Mouse (Mus musculus) stomach, embryonic 15.5 days (tissue): ENCODE results near the gene Hspb1. TPM values are rescaled to one million over a fixed set of nuclear protein-coding genes. Genes with fewer than 3 reads are reported as not detected.
A peak's percentile ranks its signal among the peaks of the same experiment; 100 is the strongest.

ENCODE experiments used
- ATAC-seq: fragments of 200-750 bp; cut with Nextera tagmentation; 2 replicates; pipeline ENCODE4 v1.8.0; 2017; ENCODE audit warnings: low read depth, moderate number of reproducible peaks, moderate TSS enrichment; ENCODE audit not compliant: insufficient read depth, low FRiP score
- H3K27ac ChIP-seq: fragments of 300-500 bp; sonication (generic); 2 replicates; pipeline ENCODE4 v1.5.1; 2015; ENCODE audit warnings: mild to moderate bottlenecking, inconsistent platforms
- H3K27me3 ChIP-seq: fragments of 300-500 bp; sonication (generic); replicated peaks from 2 replicates; pipeline ENCODE4 v1.6.1; 2015; ENCODE audit warnings: inconsistent platforms
- H3K36me3 ChIP-seq: fragments of 300-500 bp; sonication (generic); 2 replicates; pipeline ENCODE4 v1.6.1; 2015; ENCODE audit warnings: inconsistent platforms
- H3K4me1 ChIP-seq: fragments of 300-500 bp; sonication (generic); 2 replicates; pipeline ENCODE4 v1.6.1; 2015; ENCODE audit warnings: inconsistent platforms
- H3K4me2 ChIP-seq: fragments of 300-500 bp; sonication (generic); 2 replicates; pipeline ENCODE4 v1.6.1; 2015; ENCODE audit warnings: mild to moderate bottlenecking, inconsistent platforms
- H3K4me3 ChIP-seq: fragments of 300-500 bp; sonication (generic); replicated peaks from 2 replicates; pipeline ENCODE4 v1.5.1; 2015; ENCODE audit warnings: inconsistent platforms
- H3K9ac ChIP-seq: fragments of 300-500 bp; sonication (generic); 2 replicates; pipeline ENCODE4 v1.6.1; 2015; ENCODE audit warnings: inconsistent platforms
- H3K9me3 ChIP-seq: fragments of 300-500 bp; sonication (generic); 2 replicates; pipeline ENCODE4 v1.6.1; 2016; ENCODE audit warnings: inconsistent platforms
- WGBS: fragments of 180-500 bp; shearing (Covaris S2); methylation state at CpG from one replicate; pipeline ENCODE4 v1.1.7; 2015; 5-methylcytosine and 5-hydroxymethylcytosine counted together
- polyA plus RNA-seq: library from polyadenylated mRNA; unstranded; fragments of >200 nt; fragmentation: Nextera tagmentation; extraction: Ambion mirVana; gene quantifications from 2 replicates; pipeline ENCODE4 v1.2.1, GENCODE M21; 2015

The Hspb1 gene
- polyA plus RNA-seq: 291 and 451 TPM in 2 replicates

- 2% methylated on average over 24 of the region's 24 CpGs for WGBS
- H3K27me3 ChIP-seq: peaks cover 6% of the 10 kb centered on the region
- H3K4me3 ChIP-seq: peak within 1 kb of the TSS; percentile 47
- peaks cover 11% of the 10 kb centered on the region for H3K4me1 ChIP-seq
- peak within 1 kb of the TSS; percentile 32 for H3K9ac ChIP-seq
- ATAC-seq: peak; percentile 75
- H3K9me3 ChIP-seq: no peaks in the 10 kb centered on the region
- no peaks in the 10 kb centered on the region for H3K36me3 ChIP-seq
- peak within 1 kb of the TSS; percentile 57 for H3K4me2 ChIP-seq
- H3K27ac ChIP-seq: peak within 1 kb of the TSS; percentile 57; the same call in 1 of the 2 replicates
These were observed at the start of gene Hspb1 for GRCm38 (mm10) chr5:135887675-135888102. TSS of gene Hspb1 (plus strand) at chr5:135887919.

- ATAC-seq: no peak
- Histone ChIP-seq H3K9me3 (no peaks in the 10 kb centered on the region), H3K4me1 (no peaks in the 10 kb centered on the region), H3K27ac (no peak overlapping the region), H3K4me3 (no peak overlapping the region), H3K4me2 (no peak overlapping the region), H3K27me3 (no peaks in the 10 kb centered on the region), H3K36me3 (no peaks in the 10 kb centered on the region), H3K9ac (no peak overlapping the region)
- WGBS: 70% methylated on average over 6 of the region's 6 CpGs
These were observed 46.1 kb upstream of the Hspb1 start for GRCm38 (mm10) chr5:135841651-135842050.

GRCm38 (mm10) chr5:135843418-135843817 is 44.3 kb upstream of the Hspb1 start:
- 24% methylated on average over 5 of the region's 5 CpGs for WGBS
- Histone ChIP-seq H3K9ac (no peak overlapping the region), H3K4me1 (no peaks in the 10 kb centered on the region), H3K4me2 (no peak overlapping the region), H3K4me3 (no peak overlapping the region), H3K36me3 (no peaks in the 10 kb centered on the region), H3K9me3 (no peaks in the 10 kb centered on the region), H3K27me3 (no peaks in the 10 kb centered on the region), H3K27ac (no peak overlapping the region)
- no peak for ATAC-seq

GRCm38 (mm10) chr5:135845676-135846320 is 41.9 kb upstream of the Hspb1 start:
- WGBS: 68% methylated on average over 13 of the region's 13 CpGs

GRCm38 (mm10) chr5:135847460-135847859 is 40.3 kb upstream of the Hspb1 start:
- no peak overlapping the region for H3K4me3 ChIP-seq
- peaks cover 9% of the 10 kb centered on the region for H3K4me1 ChIP-seq
- no peaks in the 10 kb centered on the region for H3K36me3 ChIP-seq
- H3K4me2 ChIP-seq: no peak overlapping the region
- ATAC-seq: no peak
- WGBS: 65% methylated on average over 4 of the region's 4 CpGs
- no peak overlapping the region for H3K27ac ChIP-seq
- no peaks in the 10 kb centered on the region for H3K9me3 ChIP-seq
- no peak overlapping the region for H3K9ac ChIP-seq
- H3K27me3 ChIP-seq: peaks cover 23% of the 10 kb centered on the region

More at GRCm38 (mm10) chr5:135845676-135846320, 41.9 kb upstream of the Hspb1 start:
- Histone ChIP-seq H3K4me3 (no peak overlapping the region), H3K9ac (no peak overlapping the region), H3K27me3 (peaks cover 8% of the 10 kb centered on the region), H3K4me2 (no peak overlapping the region), H3K9me3 (no peaks in the 10 kb centered on the region), H3K36me3 (no peaks in the 10 kb centered on the region), H3K4me1 (no peaks in the 10 kb centered on the region), H3K27ac (no peak overlapping the region)
- ATAC-seq: no peak

- Histone ChIP-seq H3K4me2 (no peak overlapping the region), H3K4me3 (no peak overlapping the region), H3K9me3 (no peaks in the 10 kb centered on the region)
These were observed 39.8 kb upstream of the Hspb1 start for GRCm38 (mm10) chr5:135847881-135848280.

GRCm38 (mm10) chr5:135851024-135851423 is 36.7 kb upstream of the Hspb1 start:
- Histone ChIP-seq H3K27ac (peak overlapping the region; percentile 40; the same call in 1 of the 2 replicates), H3K36me3 (no peaks in the 10 kb centered on the region), H3K4me3 (no peak overlapping the region), H3K9ac (no peak overlapping the region), H3K4me2 (no peak overlapping the region), H3K27me3 (peaks cover 46% of the 10 kb centered on the region), H3K4me1 (peaks cover 9% of the 10 kb centered on the region), H3K9me3 (no peaks in the 10 kb centered on the region)
- ATAC-seq: peak; percentile 80; the same call in 1 of the 2 replicates
- under 1% methylated on average over 15 of the region's 15 CpGs for WGBS

More at GRCm38 (mm10) chr5:135847881-135848280, 39.8 kb upstream of the Hspb1 start:
- Histone ChIP-seq H3K27ac (no peak overlapping the region), H3K36me3 (no peaks in the 10 kb centered on the region), H3K9ac (no peak overlapping the region), H3K4me1 (peaks cover 9% of the 10 kb centered on the region), H3K27me3 (peaks cover 27% of the 10 kb centered on the region)
- ATAC-seq: no peak
- 81% methylated on average over 3 of the region's 3 CpGs for WGBS

GRCm38 (mm10) chr5:135851481-135851880 is 36.2 kb upstream of the Hspb1 start:
- no peak overlapping the region for H3K27ac ChIP-seq
- peaks cover 9% of the 10 kb centered on the region for H3K4me1 ChIP-seq
- H3K9me3 ChIP-seq: no peaks in the 10 kb centered on the region
- H3K36me3 ChIP-seq: no peaks in the 10 kb centered on the region
- peaks cover 51% of the 10 kb centered on the region for H3K27me3 ChIP-seq
- ATAC-seq: no peak
- H3K4me2 ChIP-seq: no peak overlapping the region
- WGBS: 11% methylated on average over 14 of the region's 14 CpGs
- H3K9ac ChIP-seq: no peak overlapping the region
- no peak overlapping the region for H3K4me3 ChIP-seq

- Histone ChIP-seq H3K9me3 (no peaks in the 10 kb centered on the region), H3K4me3 (no peak overlapping the region), H3K4me1 (peaks cover 9% of the 10 kb centered on the region), H3K36me3 (no peaks in the 10 kb centered on the region), H3K27ac (no peak overlapping the region), H3K4me2 (no peak overlapping the region), H3K27me3 (peaks cover 60% of the 10 kb centered on the region), H3K9ac (no peak overlapping the region)
- 1% methylated on average over 10 of the region's 10 CpGs for WGBS
- no peak for ATAC-seq
These were observed 35.3 kb upstream of the Hspb1 start for GRCm38 (mm10) chr5:135852421-135852820.

- ATAC-seq: no peak
- no peaks in the 10 kb centered on the region for H3K36me3 ChIP-seq
- no peak overlapping the region for H3K9ac ChIP-seq
- H3K27me3 ChIP-seq: peaks cover 73% of the 10 kb centered on the region
- H3K4me2 ChIP-seq: no peak overlapping the region
- no peak overlapping the region for H3K27ac ChIP-seq
- H3K9me3 ChIP-seq: no peaks in the 10 kb centered on the region
- H3K4me1 ChIP-seq: peaks cover 9% of the 10 kb centered on the region
- 45% methylated on average over 7 of the region's 7 CpGs for WGBS
- H3K4me3 ChIP-seq: no peak overlapping the region
These were observed 34.0 kb upstream of the Hspb1 start for GRCm38 (mm10) chr5:135853731-135854130.

GRCm38 (mm10) chr5:135855156-135855555 is 32.6 kb upstream of the Hspb1 start:
- H3K4me1 ChIP-seq: peaks cover 9% of the 10 kb centered on the region
- H3K27ac ChIP-seq: no peak overlapping the region
- no peak overlapping the region for H3K9ac ChIP-seq
- 0% methylated on average over 4 of the region's 4 CpGs for WGBS
- H3K4me2 ChIP-seq: no peak overlapping the region
- no peak overlapping the region for H3K4me3 ChIP-seq
- peaks cover 71% of the 10 kb centered on the region for H3K27me3 ChIP-seq
- no peaks in the 10 kb centered on the region for H3K9me3 ChIP-seq
- no peaks in the 10 kb centered on the region for H3K36me3 ChIP-seq
- no peak for ATAC-seq

GRCm38 (mm10) chr5:135866662-135867061 is 21.1 kb upstream of the Hspb1 start:
- Histone ChIP-seq H3K27me3 (peaks cover 61% of the 10 kb centered on the region), H3K4me2 (no peak overlapping the region), H3K27ac (no peak overlapping the region), H3K4me1 (peaks cover 11% of the 10 kb centered on the region), H3K4me3 (no peak overlapping the region), H3K9ac (no peak overlapping the region), H3K36me3 (no peaks in the 10 kb centered on the region), H3K9me3 (no peaks in the 10 kb centered on the region)
- WGBS: 40% methylated on average over 8 of the region's 8 CpGs
- ATAC-seq: no peak
